Comparison of ENCODE assay signal across 8 mouse cellular contexts in genomic region chr4:153975292-153975662, GRCm38 (mm10). TPM values are rescaled to one million over a fixed set of nuclear protein-coding genes. Genes with fewer than 3 reads are reported as not detected.
DNase-seq lines count a peak whose midpoint lies in the region; ATAC-seq and TF ChIP-seq lines count a peak whose summit lies in the region.

No protein-coding gene starts in this region.

- H3K9ac ChIP-seq in liver, adult 2 months (ENCODE audit: low read depth, low read length) = peak overlapping the region; percentile 76
- H3K9ac ChIP-seq in embryonic facial prominence, embryonic 11.5 days (replicated peaks; ENCODE audit: low read length) = peak overlapping the region; percentile 90
- H3K9ac ChIP-seq in midbrain, embryonic 13.5 days (replicated peaks) = peak overlapping the region; percentile 90

- peak overlapping the region; percentile 11 for H3K27ac ChIP-seq in liver, adult 2 months (replicated peaks; ENCODE audit: insufficient read depth, low read depth, low read length)
- H3K27ac ChIP-seq in embryonic facial prominence, embryonic 11.5 days (replicated peaks; ENCODE audit: low read depth, low read length) = no peak overlapping the region
- peak overlapping the region; percentile 80 for H3K27ac ChIP-seq in midbrain, embryonic 13.5 days

- peak overlapping the region; percentile 76 for H3K4me3 ChIP-seq in liver, adult 2 months (ENCODE audit: insufficient read depth, low read depth, low read length)
- H3K4me3 ChIP-seq in embryonic facial prominence, embryonic 11.5 days (ENCODE audit: low read depth, low read length) = peak overlapping the region; percentile 94
- peak overlapping the region; percentile 84 for H3K4me3 ChIP-seq in midbrain, embryonic 13.5 days (replicated peaks)

- peaks cover 5% of the 10 kb centered on the region for H3K4me1 ChIP-seq in liver, adult 2 months (ENCODE audit: control insufficient read depth, insufficient read depth, low read length)
- no peaks in the 10 kb centered on the region; the same call in 1 of the 2 replicates for H3K4me1 ChIP-seq in embryonic facial prominence, embryonic 11.5 days (ENCODE audit: control insufficient read depth, insufficient read depth, low read length)
- peaks cover 42% of the 10 kb centered on the region for H3K4me1 ChIP-seq in midbrain, embryonic 13.5 days (replicated peaks)

- peaks cover 3% of the 10 kb centered on the region; the same call in 1 of the 2 replicates for H3K79me2 ChIP-seq in liver, adult 2 months (ENCODE audit: control insufficient read depth, insufficient read depth, low read length)

- peaks cover 6% of the 10 kb centered on the region; the same call in 1 of the 2 replicates for H3K36me3 ChIP-seq in liver, adult 2 months (ENCODE audit: control insufficient read depth, insufficient read depth, low read length)
- no peaks in the 10 kb centered on the region; the same call in none of the 2 replicates for H3K36me3 ChIP-seq in embryonic facial prominence, embryonic 11.5 days (replicated peaks; ENCODE audit: control insufficient read depth, insufficient read depth, low read depth, low read length)
- H3K36me3 ChIP-seq in midbrain, embryonic 13.5 days = peaks cover 35% of the 10 kb centered on the region

- peak; percentile 47 for ATAC-seq in embryonic facial prominence, embryonic 11.5 days (replicated peaks; ENCODE audit: insufficient number of reproducible peaks, low FRiP score, low TSS enrichment, low read depth)
- ATAC-seq in inflammation-experienced regulatory T-cells, adult 6 months = peak; percentile 36
- ATAC-seq in midbrain, embryonic 13.5 days = peak; percentile 82

- under 1% methylated on average over 33 of the region's 33 CpGs for WGBS in liver, adult 2 months
- under 1% methylated on average over 33 of the region's 33 CpGs for WGBS in embryonic facial prominence, embryonic 11.5 days
- under 1% methylated on average over 32 of the region's 33 CpGs for WGBS in midbrain, embryonic 13.5 days

- no peaks in the 10 kb centered on the region for H3K9me3 ChIP-seq in embryonic facial prominence, embryonic 11.5 days (replicated peaks; ENCODE audit: control insufficient read depth, low read length)
- H3K9me3 ChIP-seq in midbrain, embryonic 13.5 days = no peaks in the 10 kb centered on the region

- TF ChIP-seq CTCF in liver, adult 2 months (IDR thresholded peaks at IDR 0.05; ENCODE audit: low read depth, low read length) = no peak

- TF ChIP-seq POLR2A in liver, adult 2 months (IDR thresholded peaks at IDR 0.05; ENCODE audit: extremely low read depth, insufficient read depth, low read length) = no peak

- DNase-seq in liver, adult 2 months (ENCODE audit: extremely low read depth, low read depth, low spot score) = peak; percentile 29
- no peak for DNase-seq in liver
- peak; percentile 14 for DNase-seq in embryonic facial prominence, embryonic 11.5 days (ENCODE audit: low spot score)
- DNase-seq in adrenal gland, adult (ENCODE audit: inconsistent age in 2 of 2, low spot score in 1 of 2) = no peak
- no peak for DNase-seq in spleen, adult 18-20 months
- DNase-seq in cerebellum, postnatal 25 days = no peak

- H3K4me2 ChIP-seq in embryonic facial prominence, embryonic 11.5 days (ENCODE audit: low read depth, low read length) = peak overlapping the region; percentile 67
- H3K4me2 ChIP-seq in midbrain, embryonic 13.5 days (replicated peaks) = peak overlapping the region; percentile 98

- H3K27me3 ChIP-seq in liver, adult 2 months (ENCODE audit: control insufficient read depth, insufficient read depth, low read length) = no peaks in the 10 kb centered on the region
- H3K27me3 ChIP-seq in embryonic facial prominence, embryonic 11.5 days (ENCODE audit: control insufficient read depth, insufficient read depth, low read length) = no peaks in the 10 kb centered on the region
- H3K27me3 ChIP-seq in midbrain, embryonic 13.5 days = no peaks in the 10 kb centered on the region

RNA-seq across cellular contexts. Expression of gene Cep104, which starts 0.3 kb away (rescaled TPM):
- 3.0 and 5.8 TPM in 2 replicates for total RNA-seq in liver, adult 2 months (2014; rRNA removed)
- 2.8 and 3.9 TPM in 2 replicates for polyA plus RNA-seq in liver, adult 2 months (2012; rRNA removed)
- 13.6 and 16.0 TPM in 2 replicates for polyA plus RNA-seq in embryonic facial prominence, embryonic 11.5 days (2014; fragmentation: Nextera tagmentation; extraction: Ambion mirVana)
- polyA plus RNA-seq in inflammation-experienced regulatory T-cells, adult 6 months (2017; shearing (Covaris generic)) = 1 to 10 TPM; 3.3 to 4.2 (median 3.6) TPM
- polyA plus RNA-seq in midbrain, embryonic 13.5 days (2015; fragmentation: Nextera tagmentation; extraction: Ambion mirVana) = 18.0 and 20.4 TPM in 2 replicates

RNA-seq across cellular contexts. Expression of gene Dffb, which starts 0.4 kb away (rescaled TPM):
- 1.8 and 3.0 TPM in 2 replicates for total RNA-seq in liver, adult 2 months (2014; rRNA removed)
- polyA plus RNA-seq in liver, adult 2 months (2012; rRNA removed) = 5.9 and 6.3 TPM in 2 replicates
- 10.4 and 12.8 TPM in 2 replicates for polyA plus RNA-seq in embryonic facial prominence, embryonic 11.5 days (2014; fragmentation: Nextera tagmentation; extraction: Ambion mirVana)
- 10 to 100 TPM; 14.3 to 15.9 (median 15.5) TPM for polyA plus RNA-seq in inflammation-experienced regulatory T-cells, adult 6 months (2017; shearing (Covaris generic))
- polyA plus RNA-seq in midbrain, embryonic 13.5 days (2015; fragmentation: Nextera tagmentation; extraction: Ambion mirVana) = 12.0 and 13.0 TPM in 2 replicates

RNA-seq across cellular contexts. Expression of gene A430005L14Rik, which starts 18.2 kb away (rescaled TPM):
- 45.0 and 53.2 TPM in 2 replicates for total RNA-seq in liver, adult 2 months (2014; rRNA removed)
- 46.9 and 56.5 TPM in 2 replicates for polyA plus RNA-seq in liver, adult 2 months (2012; rRNA removed)
- 107 TPM in 2 replicates for polyA plus RNA-seq in embryonic facial prominence, embryonic 11.5 days (2014; fragmentation: Nextera tagmentation; extraction: Ambion mirVana)
- 100 to 1,000 TPM in 1 of 3 experiments, 10 to 100 TPM in 2; 92.0 to 101 (median 97.8) TPM for polyA plus RNA-seq in inflammation-experienced regulatory T-cells, adult 6 months (2017; shearing (Covaris generic))
- polyA plus RNA-seq in midbrain, embryonic 13.5 days (2015; fragmentation: Nextera tagmentation; extraction: Ambion mirVana) = 68.2 and 78.9 TPM in 2 replicates

RNA-seq across cellular contexts. Expression of gene Lrrc47, which starts 36.3 kb away (rescaled TPM):
- total RNA-seq in liver, adult 2 months (2014; rRNA removed) = 6.5 and 8.3 TPM in 2 replicates
- 24.0 and 27.2 TPM in 2 replicates for polyA plus RNA-seq in liver, adult 2 months (2012; rRNA removed)
- 11.9 TPM in 2 replicates for polyA plus RNA-seq in embryonic facial prominence, embryonic 11.5 days (2014; fragmentation: Nextera tagmentation; extraction: Ambion mirVana)
- polyA plus RNA-seq in inflammation-experienced regulatory T-cells, adult 6 months (2017; shearing (Covaris generic)) = 1 to 10 TPM; 4.8 to 6.2 (median 6.2) TPM
- 21.2 and 24.7 TPM in 2 replicates for polyA plus RNA-seq in midbrain, embryonic 13.5 days (2015; fragmentation: Nextera tagmentation; extraction: Ambion mirVana)

RNA-seq across cellular contexts. Expression of gene Smim1, which starts 50.8 kb away (rescaled TPM):
- total RNA-seq in liver, adult 2 months (2014; rRNA removed) = 6.7 and 8.1 TPM in 2 replicates
- 12.6 and 16.9 TPM in 2 replicates for polyA plus RNA-seq in liver, adult 2 months (2012; rRNA removed)
- 9.4 and 9.7 TPM in 2 replicates for polyA plus RNA-seq in embryonic facial prominence, embryonic 11.5 days (2014; fragmentation: Nextera tagmentation; extraction: Ambion mirVana)
- 1 to 10 TPM in 1 of 3 experiments, under 1 TPM in 1, not detected in 1; 0.66 to 1.3 TPM for polyA plus RNA-seq in inflammation-experienced regulatory T-cells, adult 6 months (2017; shearing (Covaris generic))
- 4.7 and 6.1 TPM in 2 replicates for polyA plus RNA-seq in midbrain, embryonic 13.5 days (2015; fragmentation: Nextera tagmentation; extraction: Ambion mirVana)

Comparison
In these comparisons a context has a peak if more than half of its experiments do, and no peak if none do; other contexts are left out.
1. DNase-seq: peak in liver, adult 2 months (single experiment) and embryonic facial prominence, embryonic 11.5 days (single experiment); none in liver (single experiment), adrenal gland, adult (0 of 2), spleen, adult 18-20 months (0 of 2) and cerebellum, postnatal 25 days (0 of 2).
2. Peak in every context shown above with its lines, with median percentiles within 50 percentile points of each other: H3K4me3 ChIP-seq, H3K9ac ChIP-seq and ATAC-seq.